Mouse (Mus musculus) kidney, embryonic 16.5 days (tissue): Measurements from ENCODE around the gene Cytl1. TPM values are rescaled to one million over a fixed set of nuclear protein-coding genes. Genes with fewer than 3 reads are reported as not detected.
A peak's percentile ranks its signal among the peaks of the same experiment; 100 is the strongest.

Experiments
- ATAC-seq: fragments of 200-750 bp; cut with Nextera tagmentation; 2 replicates; pipeline ENCODE4 v1.8.0; 2017; ENCODE audit warnings: moderate TSS enrichment; ENCODE audit not compliant: low FRiP score, low TSS enrichment
- H3K27ac ChIP-seq: fragments of 300-500 bp; sonication (generic); 2 replicates; pipeline ENCODE4 v1.5.1; 2014; ENCODE audit warnings: low read length
- H3K27me3 ChIP-seq: fragments of 300-500 bp; sonication (generic); 2 replicates; pipeline ENCODE4 v1.6.1; 2014; ENCODE audit warnings: low read length, control low read depth, mixed read lengths; ENCODE audit not compliant: insufficient read depth
- H3K36me3 ChIP-seq: fragments of 300-500 bp; sonication (generic); 2 replicates; pipeline ENCODE4 v1.6.1; 2014; ENCODE audit warnings: low read length, control low read depth, mixed read lengths; ENCODE audit not compliant: insufficient read depth
- H3K4me1 ChIP-seq: fragments of 300-500 bp; sonication (generic); 2 replicates; pipeline ENCODE4 v1.6.1; 2014; ENCODE audit warnings: low read length, control low read depth, mixed read lengths; ENCODE audit not compliant: insufficient read depth
- H3K4me2 ChIP-seq: fragments of 300-500 bp; sonication (generic); replicated peaks from 2 replicates; pipeline ENCODE4 v1.6.1; 2014; ENCODE audit warnings: low read depth, low read length
- H3K4me3 ChIP-seq: fragments of 300-500 bp; sonication (generic); 2 replicates; pipeline ENCODE4 v1.5.1; 2014; ENCODE audit warnings: mild to moderate bottlenecking, low read length
- H3K9ac ChIP-seq: fragments of 300-500 bp; sonication (generic); replicated peaks from 2 replicates; pipeline ENCODE4 v1.6.1; 2014; ENCODE audit warnings: low read length
- H3K9me3 ChIP-seq: fragments of 300-500 bp; sonication (generic); 2 replicates; pipeline ENCODE4 v1.6.1; 2016; ENCODE audit warnings: low read length, control low read depth
- WGBS: fragments of 180-500 bp; shearing (Covaris S2); extraction: QIAGEN DNeasy Blood & Tissue Kit; methylation state at CpG from one replicate; pipeline ENCODE4 v1.1.7; 2014; 5-methylcytosine and 5-hydroxymethylcytosine counted together
- polyA plus RNA-seq: library from polyadenylated mRNA; unstranded; fragments of >200 nt; fragmentation: Nextera tagmentation; extraction: Ambion mirVana; gene quantifications from 2 replicates; pipeline ENCODE4 v1.2.1, GENCODE M21; 2015

Cytl1 gene
- polyA plus RNA-seq, 1 experiment from 2014 or later: 1.2 TPM

GRCm38 (mm10) chr5:37765851-37766250, 30.5 kb downstream of the Cytl1 start:
- H3K4me1 ChIP-seq: peaks cover 15% of the 10 kb centered on the region
- no peaks in the 10 kb centered on the region for H3K36me3 ChIP-seq
- no peak overlapping the region for H3K27ac ChIP-seq
- H3K9me3 ChIP-seq: peaks cover 7% of the 10 kb centered on the region; the same call in 1 of the 2 replicates
- H3K9ac ChIP-seq: no peak overlapping the region
- H3K4me3 ChIP-seq: no peak overlapping the region
- ATAC-seq: no peak
- H3K4me2 ChIP-seq: no peak overlapping the region
- H3K27me3 ChIP-seq: 0 out of 2 replicates have a peak, but pooled peaks cover 3% of the 10 kb centered on the region
- WGBS: 37% methylated on average over 8 of the region's 8 CpGs

GRCm38 (mm10) chr5:37767231-37767630, 31.9 kb downstream of the Cytl1 start:
- ATAC-seq: peak; percentile 31; the same call in 1 of the 2 replicates
- H3K27me3 ChIP-seq: 0 out of 2 replicates have a peak, but pooled peaks cover 3% of the 10 kb centered on the region
- H3K4me1 ChIP-seq: peaks cover 15% of the 10 kb centered on the region
- H3K9me3 ChIP-seq: peaks cover 9% of the 10 kb centered on the region; the same call in 1 of the 2 replicates
- H3K27ac ChIP-seq: no peak overlapping the region
- WGBS: 35% methylated on average over 5 of the region's 5 CpGs
- H3K36me3 ChIP-seq: no peaks in the 10 kb centered on the region
- H3K4me2 ChIP-seq: no peak overlapping the region
- no peak overlapping the region for H3K4me3 ChIP-seq
- no peak overlapping the region for H3K9ac ChIP-seq

GRCm38 (mm10) chr5:37769031-37769430, 33.7 kb downstream of the Cytl1 start:
- no peak overlapping the region for H3K4me3 ChIP-seq
- WGBS: 14% methylated on average over 5 of the region's 5 CpGs
- H3K4me1 ChIP-seq: peaks cover 15% of the 10 kb centered on the region
- no peak overlapping the region for H3K4me2 ChIP-seq
- no peak overlapping the region for H3K27ac ChIP-seq
- H3K9me3 ChIP-seq: peaks cover 2% of the 10 kb centered on the region; the same call in 1 of the 2 replicates
- 0 out of 2 replicates have a peak, but pooled peaks cover 3% of the 10 kb centered on the region for H3K27me3 ChIP-seq
- H3K36me3 ChIP-seq: no peaks in the 10 kb centered on the region
- no peak overlapping the region for H3K9ac ChIP-seq
- no peak for ATAC-seq

- Histone ChIP-seq H3K4me2 (no peak overlapping the region), H3K36me3 (no peaks in the 10 kb centered on the region), H3K9me3 (peaks cover 2% of the 10 kb centered on the region; the same call in 1 of the 2 replicates), H3K4me3 (no peak overlapping the region), H3K9ac (no peak overlapping the region), H3K4me1 (peaks cover 14% of the 10 kb centered on the region), H3K27me3 (0 out of 2 replicates have a peak, but pooled peaks cover 3% of the 10 kb centered on the region), H3K27ac (no peak overlapping the region)
- WGBS: 77% methylated on average over 6 of the region's 6 CpGs
- ATAC-seq: no peak
Measured at GRCm38 (mm10) chr5:37770870-37771269, 35.6 kb downstream of the Cytl1 start.

- Histone ChIP-seq H3K4me1 (peaks cover 5% of the 10 kb centered on the region; the same call in 1 of the 2 replicates), H3K4me2 (no peak overlapping the region), H3K4me3 (no peak overlapping the region), H3K9me3 (peaks cover 2% of the 10 kb centered on the region; the same call in 1 of the 2 replicates), H3K27ac (no peak overlapping the region), H3K36me3 (no peaks in the 10 kb centered on the region), H3K9ac (no peak overlapping the region), H3K27me3 (no peaks in the 10 kb centered on the region)
- no peak for ATAC-seq
- 67% methylated on average over 4 of the region's 4 CpGs for WGBS
Measured at GRCm38 (mm10) chr5:37774011-37774410, 38.7 kb downstream of the Cytl1 start.

GRCm38 (mm10) chr5:37775681-37776080, 40.4 kb downstream of the Cytl1 start:
- WGBS: 44% methylated on average over 5 of the region's 5 CpGs
- no peaks in the 10 kb centered on the region for H3K4me1 ChIP-seq
- H3K27me3 ChIP-seq: no peaks in the 10 kb centered on the region
- H3K4me3 ChIP-seq: no peak overlapping the region
- peaks cover 2% of the 10 kb centered on the region; the same call in 1 of the 2 replicates for H3K9me3 ChIP-seq
- no peak overlapping the region for H3K4me2 ChIP-seq
- ATAC-seq: no peak
- no peak overlapping the region for H3K27ac ChIP-seq
- no peaks in the 10 kb centered on the region for H3K36me3 ChIP-seq
- H3K9ac ChIP-seq: no peak overlapping the region

GRCm38 (mm10) chr5:37783306-37783705, 48.0 kb downstream of the Cytl1 start:
- no peak overlapping the region for H3K4me3 ChIP-seq
- H3K27me3 ChIP-seq: no peaks in the 10 kb centered on the region
- no peak for ATAC-seq
- no peak overlapping the region for H3K27ac ChIP-seq
- no peak overlapping the region for H3K9ac ChIP-seq
- no peak overlapping the region for H3K4me2 ChIP-seq
- WGBS: 54% methylated on average over 8 of the region's 8 CpGs
- no peaks in the 10 kb centered on the region for H3K36me3 ChIP-seq
- no peaks in the 10 kb centered on the region for H3K9me3 ChIP-seq
- H3K4me1 ChIP-seq: no peaks in the 10 kb centered on the region

GRCm38 (mm10) chr5:37784847-37785391, 49.6 kb downstream of the Cytl1 start:
- no peak for ATAC-seq
- H3K4me2 ChIP-seq: no peak overlapping the region
- H3K4me1 ChIP-seq: no peaks in the 10 kb centered on the region
- H3K9ac ChIP-seq: no peak overlapping the region
- H3K27ac ChIP-seq: no peak overlapping the region
- no peaks in the 10 kb centered on the region for H3K9me3 ChIP-seq
- H3K27me3 ChIP-seq: no peaks in the 10 kb centered on the region
- WGBS: 69% methylated on average over 9 of the region's 9 CpGs
- H3K4me3 ChIP-seq: no peak overlapping the region
- H3K36me3 ChIP-seq: no peaks in the 10 kb centered on the region

Other genes starting within 250 kb of the Cytl1 start
- gene Stk32b, start 18.3 kb upstream of the Cytl1 start, polyA plus RNA-seq: 3.8 and 4.8 TPM in 2 replicates
- 1.9 and 3.9 TPM in 2 replicates for gene Msx1, start 89.1 kb downstream of the Cytl1 start, polyA plus RNA-seq